Mouse (Mus musculus): ENCODE results near the gene Cemip.

DNA sequence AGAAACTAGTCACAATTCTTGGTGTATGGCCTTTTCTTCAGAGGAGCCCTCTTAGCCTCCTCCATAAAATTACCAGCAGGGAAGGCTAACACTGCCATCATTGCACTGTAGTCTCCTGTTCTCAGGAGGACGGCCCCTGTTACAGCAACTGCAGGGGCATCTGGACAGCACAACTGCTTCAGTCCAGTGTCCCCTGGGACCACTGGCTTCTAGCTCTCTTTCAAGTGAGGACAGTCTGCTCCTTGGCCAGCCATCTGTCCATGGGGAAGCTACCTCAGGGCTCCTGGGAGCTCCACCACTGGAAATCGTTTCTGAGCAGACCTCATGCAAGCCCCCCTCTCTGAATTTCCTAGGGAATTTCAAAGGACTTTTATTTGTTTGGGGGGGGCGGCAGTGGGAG, 185.8 kb downstream of the Cemip start:
- no peak for TF ChIP-seq EP300 (IDR thresholded peaks at IDR 0.05; ENCODE audit: low read depth)
- no peak for TF ChIP-seq CTCF (IDR thresholded peaks at IDR 0.05; ENCODE audit: low read depth)
